12 mouse cellular contexts compared by ENCODE assay signal in genomic region chr1:121394764-121395163, GRCm38 (mm10). TPM values are rescaled to one million over a fixed set of nuclear protein-coding genes. Genes with fewer than 3 reads are reported as not detected.
DNase-seq lines count a peak whose midpoint lies in the region; ATAC-seq and TF ChIP-seq lines count a peak whose summit lies in the region.
"Had no signal": no experiment of that assay in that cellular context is flagged by ENCODE, and none has a peak within 500 bp of the region (broad histone marks: within the 10 kb centered on the region; RNA-seq: fewer than 3 reads in every experiment).

No protein-coding gene starts in this region.

- H3K9me3 ChIP-seq in limb, embryonic 12.5 days: no peaks in the 10 kb centered on the region
- H3K9me3 ChIP-seq: heart, embryonic 12.5 days; midbrain, embryonic 15.5 days had no signal

- H3K4me1 ChIP-seq in bone marrow macrophage, adult 2 months (ENCODE audit: control insufficient read depth, insufficient read depth, low read length): peaks cover 28% of the 10 kb centered on the region
- H3K4me1 ChIP-seq in limb, embryonic 12.5 days (replicated peaks): peaks cover 22% of the 10 kb centered on the region
- H3K4me1 ChIP-seq: heart, embryonic 12.5 days had no signal

- no peak; the same call in 1 of the 2 replicates for ATAC-seq in limb, embryonic 12.5 days (ENCODE audit: insufficient number of reproducible peaks, insufficient read depth, low FRiP score, low TSS enrichment, low read depth)
- ATAC-seq: forebrain, embryonic 16.5 days; midbrain, embryonic 15.5 days had no signal

- TF ChIP-seq POLR2A in bone marrow macrophage, adult 2 months (IDR thresholded peaks at IDR 0.05; ENCODE audit: borderline replicate concordance, low read depth, low read length): no peak

- DNase-seq in adrenal gland, adult 8-10 months: peak; percentile 26
- no peak for DNase-seq in adrenal gland, adult 18-20 months (ENCODE audit: low spot score in 2 of 2)
- DNase-seq in kidney, adult 11 months: peak; percentile 3
- DNase-seq in kidney, adult 18-20 months: no peak
- DNase-seq in cerebellum, adult 9-10 months: no peak
- DNase-seq in frontal cortex, postnatal 10 days (ENCODE audit: low spot score in 2 of 2): no peak
- DNase-seq: retina, postnatal 1 day had no signal

- no peak for TF ChIP-seq CTCF in bone marrow macrophage, adult 2 months (IDR thresholded peaks at IDR 0.05; ENCODE audit: low read depth, low read length)

- H3K4me3 ChIP-seq in bone marrow macrophage, adult 2 months (ENCODE audit: insufficient read depth, low read length): no peak overlapping the region; the same call in 1 of the 2 replicates
- H3K4me3 ChIP-seq in limb, embryonic 12.5 days (replicated peaks): no peak overlapping the region
- H3K4me3 ChIP-seq: heart, embryonic 12.5 days; midbrain, embryonic 15.5 days had no signal

- no peak overlapping the region; the same call in 1 of the 2 replicates for H3K4me2 ChIP-seq in limb, embryonic 12.5 days
- H3K4me2 ChIP-seq: heart, embryonic 12.5 days; midbrain, embryonic 15.5 days had no signal

- H3K9ac ChIP-seq in limb, embryonic 12.5 days (replicated peaks): no peak overlapping the region
- H3K9ac ChIP-seq: heart, embryonic 12.5 days; midbrain, embryonic 15.5 days had no signal

- peak overlapping the region; percentile 28; the same call in 1 of the 2 replicates for H3K27ac ChIP-seq in bone marrow macrophage, adult 2 months (ENCODE audit: insufficient read depth, low read depth, low read length)
- peak overlapping the region; percentile 8; the same call in 1 of the 2 replicates for H3K27ac ChIP-seq in limb, embryonic 12.5 days
- H3K27ac ChIP-seq: midbrain, embryonic 15.5 days had no signal

- no peaks in the 10 kb centered on the region for H3K36me3 ChIP-seq in limb, embryonic 12.5 days
- H3K36me3 ChIP-seq: heart, embryonic 12.5 days; midbrain, embryonic 15.5 days had no signal

- no peaks in the 10 kb centered on the region for H3K27me3 ChIP-seq in limb, embryonic 12.5 days
- H3K27me3 ChIP-seq: heart, embryonic 12.5 days; midbrain, embryonic 15.5 days had no signal

- 20% methylated on average over 5 of the region's 5 CpGs for WGBS in limb, embryonic 12.5 days

RNA-seq across cellular contexts. Expression of gene Ccdc93, which starts 36.1 kb away (rescaled TPM):
- 10 to 100 TPM; 24.2 to 38.3 (median 30.3) TPM for total RNA-seq in adrenal gland, adult 8-10 months (2022)
- 10 to 100 TPM; 22.9 to 23.5 TPM for total RNA-seq in adrenal gland, adult 18-20 months (2021)
- 25.2 and 30.1 TPM in 2 replicates for polyA plus RNA-seq in bone marrow macrophage, adult 2 months (2012; ENCODE audit: insufficient read depth, insufficient read length, missing spikeins)
- 15.5 and 16.1 TPM in 2 replicates for polyA plus RNA-seq in limb, embryonic 12.5 days (2016; fragmentation: Nextera tagmentation; extraction: Ambion mirVana)

Comparison
In these comparisons a context has a peak if more than half of its experiments do, and no peak if none do; other contexts are left out.
1. DNase-seq: peak in adrenal gland, adult 8-10 months (single experiment) and kidney, adult 11 months (single experiment); none in adrenal gland, adult 18-20 months (0 of 2), kidney, adult 18-20 months (single experiment), cerebellum, adult 9-10 months (single experiment) and frontal cortex, postnatal 10 days (0 of 2).